Mouse (Mus musculus) heart, postnatal 0 days (tissue): ENCODE results near the gene Fes.

ENCODE experiments used
- CTCF ChIP-seq: IDR thresholded peaks from 2 replicates; pipeline ENCODE4 v1.5.1; 2016; ENCODE audit warnings: antibody characterized with exemption, control low read depth, low read depth
- EP300 ChIP-seq: IDR thresholded peaks from 2 replicates; pipeline ENCODE4 v1.6.1; 2016; ENCODE audit warnings: antibody characterized with exemption, low read depth

GRCm38 (mm10) chr7:80387633-80388543 lies at the start of gene Fes:
- no peak for TF ChIP-seq CTCF
- TF ChIP-seq EP300: 0 out of 2 replicates have a peak, but pooled peaks have one; percentile 45
